Mouse (Mus musculus): ENCODE data around the gene Tnks1bp1. TPM values are rescaled to one million over a fixed set of nuclear protein-coding genes. Genes with fewer than 3 reads are reported as not detected.

The Tnks1bp1 gene
- polyA plus RNA-seq, 1 experiment from 2014 or later, result 7.9 TPM

DNA sequence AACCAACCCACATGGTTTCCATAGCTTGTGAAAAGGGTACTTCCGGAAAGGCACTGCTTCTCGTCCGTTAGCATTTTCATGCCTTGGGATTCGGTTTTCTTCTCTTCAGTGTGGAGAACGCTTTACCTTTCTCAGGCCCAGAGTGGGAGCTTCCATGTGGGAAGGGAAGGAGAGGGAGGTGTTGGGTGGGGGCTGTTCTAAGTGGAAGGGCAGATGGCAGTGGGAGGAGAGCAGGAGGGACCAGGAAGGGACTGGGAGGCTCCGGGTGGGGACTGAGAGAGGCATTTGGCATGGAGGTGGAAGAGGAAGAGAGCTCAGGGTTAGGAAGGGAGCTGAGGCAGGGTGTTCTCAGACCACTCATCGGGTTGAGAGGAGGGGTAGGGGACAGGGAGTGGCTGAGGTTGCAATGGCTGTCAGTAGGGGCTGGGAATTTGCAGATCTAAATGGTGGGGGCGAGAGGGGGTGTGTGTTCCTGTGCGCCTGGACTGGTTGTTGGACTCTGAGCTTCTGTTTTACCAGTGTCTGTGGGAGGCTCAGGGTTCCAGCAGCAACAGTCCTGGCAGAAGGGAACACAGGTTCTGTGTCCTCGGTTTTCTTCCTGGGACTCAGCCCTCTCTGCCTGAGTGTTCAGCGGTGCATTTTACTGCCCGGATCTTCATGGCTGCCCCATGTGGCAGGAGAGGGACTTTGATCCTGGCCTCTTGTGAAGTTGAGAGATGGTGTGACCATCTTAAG is 17.5 kb downstream of the Tnks1bp1 start:
- ATAC-seq, result no peak
- Histone ChIP-seq H3K9ac (no peak overlapping the region), H3K27me3 (replicated peaks) (peaks cover 3% of the 10 kb centered on the region; the same call in 1 of the 2 replicates), H3K36me3 (peaks cover 16% of the 10 kb centered on the region), H3K4me1 (peaks cover 10% of the 10 kb centered on the region), H3K4me3 (no peak overlapping the region), H3K4me2 (no peak overlapping the region), H3K9me3 (replicated peaks) (no peaks in the 10 kb centered on the region), H3K27ac (no peak overlapping the region)
- WGBS (ENCODE audit: insufficient replicate concordance), result 63% methylated on average over 12 of the region's 12 CpGs

DNA sequence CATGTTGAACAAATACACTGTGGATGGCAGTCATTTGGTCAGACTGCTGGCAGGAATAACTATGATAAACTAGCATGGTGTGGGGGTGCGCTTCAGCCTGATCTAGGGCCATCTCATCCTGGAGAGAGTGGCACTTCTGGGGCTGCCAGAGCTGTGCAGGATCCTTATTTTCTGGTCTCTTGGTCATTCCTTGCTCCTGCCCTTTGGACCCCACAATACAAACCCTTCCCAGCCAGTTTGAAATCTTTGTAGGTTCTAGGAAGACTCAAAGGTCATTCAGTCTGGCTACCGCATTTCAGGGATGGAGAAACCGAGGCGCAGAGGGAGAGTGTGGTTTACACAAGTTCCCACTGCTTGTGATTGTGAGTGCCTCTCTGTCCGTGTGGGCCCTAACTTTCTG is 19.1 kb downstream of the Tnks1bp1 start:
- H3K4me3 ChIP-seq, result no peak overlapping the region
- H3K9ac ChIP-seq, result no peak overlapping the region
- H3K4me1 ChIP-seq, result 0 out of 2 replicates have a peak, but pooled peaks cover 3% of the 10 kb centered on the region
- H3K9me3 ChIP-seq (replicated peaks), result no peaks in the 10 kb centered on the region
- ATAC-seq, result no peak
- no peak overlapping the region for H3K4me2 ChIP-seq
- H3K27ac ChIP-seq, result no peak overlapping the region
- peaks cover 16% of the 10 kb centered on the region for H3K36me3 ChIP-seq
- 0 out of 2 replicates have a peak, but pooled peaks cover 2% of the 10 kb centered on the region for H3K27me3 ChIP-seq (replicated peaks)
- WGBS (ENCODE audit: insufficient replicate concordance), result 71% methylated on average over 5 of the region's 5 CpGs

DNA sequence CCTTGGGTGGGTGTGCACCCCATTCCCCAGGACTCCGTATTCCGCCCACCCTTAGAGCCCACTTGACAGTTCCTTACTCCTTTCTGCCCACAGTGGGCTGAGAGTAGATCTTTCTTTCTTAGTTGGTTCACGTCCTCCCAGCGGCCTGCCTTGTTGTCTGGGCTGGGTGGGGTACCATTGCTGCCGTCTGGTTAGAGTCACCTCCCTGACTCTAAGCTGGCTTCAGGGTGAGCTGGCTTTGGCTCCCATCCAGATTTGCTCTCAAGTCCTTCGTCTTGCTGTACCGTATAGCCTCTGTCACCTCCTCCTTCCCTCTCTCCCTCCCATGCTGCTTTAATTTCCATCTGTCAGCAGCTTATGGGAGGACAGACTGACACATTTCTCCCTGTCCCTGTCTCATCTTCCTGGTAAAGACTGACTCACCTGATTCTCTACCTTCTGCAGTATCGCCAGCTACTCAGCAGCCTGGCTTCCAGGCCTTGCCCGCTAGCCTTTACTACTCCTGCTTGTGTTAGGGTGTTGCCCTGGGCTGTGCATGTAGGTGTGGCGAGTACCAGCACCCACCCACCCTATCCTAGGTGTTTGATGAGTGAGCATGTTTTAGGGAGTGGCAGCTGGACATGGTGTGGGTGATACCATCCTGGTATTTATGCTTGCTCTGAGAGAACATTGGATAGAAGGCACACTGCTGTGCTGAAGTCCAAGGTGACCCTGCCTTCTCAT is 20.2 kb downstream of the Tnks1bp1 start:
- no peaks in the 10 kb centered on the region for H3K9me3 ChIP-seq (replicated peaks)
- no peak overlapping the region for H3K4me3 ChIP-seq
- H3K4me2 ChIP-seq, result no peak overlapping the region
- peaks cover 15% of the 10 kb centered on the region for H3K36me3 ChIP-seq
- no peak overlapping the region for H3K9ac ChIP-seq
- H3K27me3 ChIP-seq (replicated peaks), result no peaks in the 10 kb centered on the region
- H3K4me1 ChIP-seq, result 0 out of 2 replicates have a peak, but pooled peaks cover 8% of the 10 kb centered on the region
- 70% methylated on average over 10 of the region's 10 CpGs for WGBS (ENCODE audit: insufficient replicate concordance)
- no peak for ATAC-seq
- H3K27ac ChIP-seq, result no peak overlapping the region

DNA sequence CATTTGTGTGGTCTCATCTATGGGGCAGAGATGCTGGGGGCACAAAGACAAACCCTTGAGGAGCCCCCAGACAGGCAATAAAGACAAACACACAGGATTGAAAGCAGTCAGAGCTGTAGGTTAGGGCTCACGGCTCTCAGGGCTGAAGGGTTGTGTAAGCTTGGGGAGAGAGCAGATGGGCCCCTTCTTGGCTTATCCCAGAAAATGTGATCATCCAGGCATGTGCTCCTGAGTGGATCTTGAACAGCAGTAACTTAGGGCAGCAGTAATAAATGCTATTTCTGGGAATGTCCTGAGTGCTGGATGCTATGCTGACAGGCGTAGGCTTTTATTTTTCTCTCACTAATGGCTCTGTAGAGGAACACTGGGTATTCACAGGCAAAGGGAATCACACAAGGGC is 20.8 kb downstream of the Tnks1bp1 start:
- no peak for ATAC-seq
- H3K4me3 ChIP-seq, result no peak overlapping the region
- WGBS (ENCODE audit: insufficient replicate concordance), result 73% methylated on average over 2 of the region's 2 CpGs
- H3K9me3 ChIP-seq (replicated peaks), result no peaks in the 10 kb centered on the region
- no peak overlapping the region for H3K4me2 ChIP-seq
- peaks cover 13% of the 10 kb centered on the region for H3K36me3 ChIP-seq
- no peaks in the 10 kb centered on the region for H3K27me3 ChIP-seq (replicated peaks)
- H3K9ac ChIP-seq, result no peak overlapping the region
- H3K27ac ChIP-seq, result no peak overlapping the region
- H3K4me1 ChIP-seq, result 0 out of 2 replicates have a peak, but pooled peaks cover 8% of the 10 kb centered on the region

DNA sequence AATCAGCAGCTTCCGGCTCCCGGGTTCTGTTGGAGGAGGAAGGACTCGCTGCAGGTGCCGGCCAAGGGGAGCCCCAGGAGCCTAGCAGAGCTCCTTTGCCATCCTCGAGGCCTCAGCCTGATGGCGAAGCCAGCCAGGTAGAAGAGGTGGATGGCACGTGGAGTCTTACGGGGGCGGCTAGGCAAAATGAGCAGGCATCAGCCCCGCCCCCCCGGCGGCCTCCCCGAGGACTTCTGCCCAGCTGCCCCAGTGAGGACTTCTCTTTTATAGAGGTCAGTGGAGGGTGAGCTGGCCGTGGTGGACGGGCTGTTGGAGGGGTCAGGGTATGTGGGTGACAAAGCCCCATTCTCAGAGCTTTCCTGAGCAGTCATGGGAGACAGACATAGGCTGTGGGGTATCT is 22.3 kb downstream of the Tnks1bp1 start:
- no peak for ATAC-seq
- WGBS (ENCODE audit: insufficient replicate concordance), result 66% methylated on average over 15 of the region's 15 CpGs
- no peak overlapping the region for H3K27ac ChIP-seq
- H3K9me3 ChIP-seq (replicated peaks), result no peaks in the 10 kb centered on the region
- peaks cover 10% of the 10 kb centered on the region for H3K36me3 ChIP-seq
- no peaks in the 10 kb centered on the region for H3K27me3 ChIP-seq (replicated peaks)
- H3K4me3 ChIP-seq, result no peak overlapping the region
- no peak overlapping the region for H3K9ac ChIP-seq
- H3K4me2 ChIP-seq, result no peak overlapping the region
- 0 out of 2 replicates have a peak, but pooled peaks cover 8% of the 10 kb centered on the region for H3K4me1 ChIP-seq

DNA sequence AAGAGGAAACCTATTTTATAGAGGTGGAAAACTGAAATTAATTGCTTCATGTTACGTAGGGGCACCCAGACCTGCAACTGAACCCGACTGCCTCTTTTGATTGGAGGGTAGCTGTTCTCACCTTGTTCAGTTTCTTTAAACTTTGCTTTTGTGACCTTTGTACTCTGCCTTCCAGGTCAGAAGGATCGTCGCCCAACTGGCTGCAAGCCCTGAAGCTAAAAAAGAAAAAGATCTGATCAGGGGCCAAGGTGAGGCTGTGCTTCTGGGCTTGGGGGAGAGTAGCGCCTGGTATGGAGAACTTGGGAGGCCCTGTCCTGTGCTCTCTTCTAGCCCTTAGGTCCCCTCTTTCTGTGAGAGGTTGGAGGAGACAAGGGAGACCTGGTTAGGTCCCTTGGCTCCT is 24.1 kb downstream of the Tnks1bp1 start:
- ATAC-seq, result peak; percentile 19; the same call in 1 of the 2 replicates
- Histone ChIP-seq H3K27ac (no peak overlapping the region), H3K4me3 (no peak overlapping the region), H3K4me2 (no peak overlapping the region), H3K36me3 (peaks cover 10% of the 10 kb centered on the region), H3K27me3 (replicated peaks) (no peaks in the 10 kb centered on the region), H3K9ac (no peak overlapping the region), H3K9me3 (replicated peaks) (no peaks in the 10 kb centered on the region), H3K4me1 (0 out of 2 replicates have a peak, but pooled peaks cover 8% of the 10 kb centered on the region)
- 72% methylated on average over 5 of the region's 5 CpGs for WGBS (ENCODE audit: insufficient replicate concordance)

DNA sequence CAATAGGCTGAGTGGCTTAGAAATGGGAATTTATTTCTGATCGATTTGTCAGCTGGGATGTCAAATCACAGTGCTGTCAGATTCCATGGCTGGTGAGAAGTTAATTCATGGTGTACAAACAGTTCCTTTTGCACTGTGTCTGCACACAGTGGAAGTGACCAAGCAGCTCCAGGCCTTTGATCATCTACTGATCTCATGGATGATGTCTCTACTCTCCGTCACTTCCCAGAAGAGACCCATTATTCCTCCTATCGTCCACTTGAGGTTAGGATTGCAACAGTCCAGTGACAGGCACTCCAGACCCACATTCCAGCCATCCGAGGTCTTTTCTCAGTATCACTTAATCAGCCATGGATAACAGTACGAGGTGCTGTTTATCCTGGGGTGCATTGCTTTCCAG is 25.9 kb downstream of the Tnks1bp1 start:
- no peak for ATAC-seq
- 0 out of 2 replicates have a peak, but pooled peaks cover 8% of the 10 kb centered on the region for H3K4me1 ChIP-seq
- H3K27ac ChIP-seq, result no peak overlapping the region

DNA sequence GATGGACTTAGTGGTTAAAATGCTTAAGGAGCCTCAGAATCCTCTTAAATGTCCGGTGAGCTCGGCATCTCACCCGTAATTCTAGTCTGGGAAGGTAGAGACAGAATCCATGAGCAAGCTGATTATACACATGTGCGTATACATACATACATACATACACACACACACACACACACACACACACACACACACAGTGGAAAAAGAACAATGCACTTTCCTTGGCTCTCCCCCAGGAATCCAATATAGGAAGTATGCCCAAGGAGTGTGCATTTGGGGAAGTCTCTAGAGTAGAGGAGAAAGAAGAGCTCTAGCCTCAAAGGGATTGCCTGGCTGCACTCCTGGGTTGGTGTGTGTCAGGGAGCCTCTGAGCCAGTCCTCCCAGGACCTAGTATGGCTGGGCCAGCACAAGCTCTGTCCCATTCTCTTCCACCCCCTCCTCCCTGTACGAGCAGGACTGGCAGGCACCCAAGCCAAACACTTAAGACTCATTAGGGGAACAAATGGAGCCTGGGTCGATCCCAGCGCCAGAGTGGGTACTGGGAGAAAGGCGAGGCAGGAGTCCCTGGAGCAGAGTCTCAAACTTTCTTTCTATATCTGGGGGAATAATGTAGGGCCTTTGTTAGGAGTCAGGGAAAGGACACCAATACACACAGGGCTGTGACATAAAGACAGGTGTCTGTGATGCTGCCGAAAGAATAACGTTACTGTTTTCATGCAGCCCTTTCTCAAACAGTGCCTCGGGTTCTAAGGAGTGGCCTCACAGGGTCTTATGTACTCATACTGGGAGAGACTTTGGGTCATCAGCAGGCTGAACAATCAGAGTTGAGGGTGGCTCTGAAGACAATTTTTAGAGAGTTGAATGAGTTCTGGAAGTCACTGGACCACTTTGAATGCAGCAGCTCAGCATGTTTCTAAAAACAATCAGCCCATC is 41.2 kb downstream of the Tnks1bp1 start:
- no peaks in the 10 kb centered on the region for H3K9me3 ChIP-seq (replicated peaks)
- H3K27ac ChIP-seq, result no peak overlapping the region
- H3K4me2 ChIP-seq, result no peak overlapping the region
- no peaks in the 10 kb centered on the region for H3K27me3 ChIP-seq (replicated peaks)
- no peaks in the 10 kb centered on the region for H3K4me1 ChIP-seq
- H3K4me3 ChIP-seq, result no peak overlapping the region
- H3K9ac ChIP-seq, result no peak overlapping the region
- no peak for ATAC-seq
- H3K36me3 ChIP-seq, result no peaks in the 10 kb centered on the region
- WGBS (ENCODE audit: insufficient replicate concordance), result 55% methylated on average over 11 of the region's 11 CpGs

More for the DNA sequence above, 25.9 kb downstream of the Tnks1bp1 start:
- Histone ChIP-seq H3K4me3 (no peak overlapping the region), H3K36me3 (peaks cover 10% of the 10 kb centered on the region), H3K27me3 (replicated peaks) (no peaks in the 10 kb centered on the region), H3K4me2 (no peak overlapping the region), H3K9ac (no peak overlapping the region), H3K9me3 (replicated peaks) (no peaks in the 10 kb centered on the region)
- WGBS (ENCODE audit: insufficient replicate concordance), result 61% methylated on average over 5 of the region's 5 CpGs

DNA sequence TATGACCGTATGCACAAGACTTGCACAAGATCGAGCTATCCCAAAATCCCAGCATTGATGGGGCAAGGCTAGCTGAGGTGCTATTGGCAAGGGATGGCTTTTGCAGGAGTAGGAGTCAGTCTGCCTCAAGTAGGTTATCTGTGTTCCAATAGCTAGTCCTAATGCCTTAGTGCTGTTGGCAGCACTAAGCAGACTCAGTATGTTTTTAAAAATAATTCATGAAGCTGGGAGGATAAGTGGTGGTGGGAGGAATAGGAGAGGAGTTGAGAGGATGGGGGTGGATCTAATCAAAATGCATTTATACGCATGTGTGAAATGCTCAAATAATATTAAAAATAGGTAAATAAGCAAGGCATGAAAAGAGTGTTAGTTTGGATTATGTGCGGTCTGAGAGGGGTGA is 43.5 kb downstream of the Tnks1bp1 start:
- 82% methylated on average over 4 of the region's 4 CpGs for WGBS (ENCODE audit: insufficient replicate concordance)
- ATAC-seq, result no peak
- Histone ChIP-seq H3K4me2 (no peak overlapping the region), H3K4me3 (no peak overlapping the region), H3K9ac (no peak overlapping the region), H3K27me3 (replicated peaks) (no peaks in the 10 kb centered on the region), H3K9me3 (replicated peaks) (no peaks in the 10 kb centered on the region), H3K4me1 (no peaks in the 10 kb centered on the region), H3K36me3 (no peaks in the 10 kb centered on the region), H3K27ac (no peak overlapping the region)

DNA sequence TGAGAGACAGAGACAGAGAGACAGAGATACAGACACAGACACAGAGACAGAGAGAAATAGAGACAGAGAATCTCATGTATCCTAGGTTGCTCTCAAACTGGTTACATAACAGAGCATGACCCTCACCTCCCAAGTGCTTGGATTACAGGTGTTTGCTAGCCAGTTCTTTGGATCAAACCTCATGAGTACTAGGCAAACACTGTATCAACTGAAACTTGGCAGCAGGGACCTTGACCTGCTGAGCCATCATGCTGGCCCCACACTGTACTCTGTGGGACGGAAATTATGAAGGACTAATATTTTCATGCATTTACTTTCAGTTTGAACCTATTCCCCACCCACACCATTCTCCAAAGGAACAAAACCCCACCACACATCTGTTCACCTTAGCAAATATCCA is 45.6 kb downstream of the Tnks1bp1 start:
- Histone ChIP-seq H3K27me3 (replicated peaks) (no peaks in the 10 kb centered on the region), H3K9me3 (replicated peaks) (no peaks in the 10 kb centered on the region), H3K4me1 (no peaks in the 10 kb centered on the region), H3K36me3 (no peaks in the 10 kb centered on the region), H3K27ac (no peak overlapping the region), H3K9ac (no peak overlapping the region), H3K4me2 (no peak overlapping the region), H3K4me3 (no peak overlapping the region)
- 0 out of 2 replicates have a peak, but pooled peaks have one; percentile 22 for ATAC-seq
- 60% methylated on average over 1 of the region's 1 CpGs for WGBS (ENCODE audit: insufficient replicate concordance)

DNA sequence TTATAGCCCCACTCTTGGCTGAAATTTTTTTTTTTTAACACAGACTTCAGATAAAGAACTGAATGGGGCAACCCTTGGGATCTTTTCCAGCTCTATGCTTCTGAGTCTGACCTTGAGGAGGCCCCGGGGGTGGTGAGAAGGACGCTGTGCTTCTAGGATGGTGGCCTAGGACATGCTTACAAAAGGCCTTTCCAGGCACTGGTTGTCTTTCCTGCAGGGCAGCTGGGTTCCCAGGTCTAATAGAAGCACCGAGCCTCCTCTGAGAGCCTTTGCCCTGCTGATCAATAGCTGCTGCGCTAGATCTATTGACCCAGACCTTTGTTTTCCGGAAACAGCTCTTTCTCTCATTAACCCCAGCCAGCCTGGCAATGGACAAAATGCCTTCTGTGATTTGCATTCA is 48.1 kb downstream of the Tnks1bp1 start:
- no peaks in the 10 kb centered on the region for H3K9me3 ChIP-seq (replicated peaks)
- H3K4me1 ChIP-seq, result no peaks in the 10 kb centered on the region
- no peaks in the 10 kb centered on the region for H3K27me3 ChIP-seq (replicated peaks)
- 59% methylated on average over 5 of the region's 5 CpGs for WGBS (ENCODE audit: insufficient replicate concordance)
- H3K4me2 ChIP-seq, result no peak overlapping the region
- no peak overlapping the region for H3K9ac ChIP-seq
- H3K4me3 ChIP-seq, result no peak overlapping the region
- H3K27ac ChIP-seq, result peak overlapping the region; percentile 65
- no peaks in the 10 kb centered on the region for H3K36me3 ChIP-seq
- ATAC-seq, result peak; percentile 53

Measured in liver, embryonic 12.5 days (tissue).